Mouse (Mus musculus) spleen, adult 2 months (tissue): ENCODE data around the gene Rubcn. TPM values are rescaled to one million over a fixed set of nuclear protein-coding genes. Genes with fewer than 3 reads are reported as not detected.

Experiments used
- DNase-seq, 2 experiments: peaks; one replicate each; pipeline versions ENCODE4 v3.0.0 to v3.0.0-alpha.2; 2012 to 2021; ENCODE audit warnings: low spot score in 2 of 2, low read depth in 1 of 2
- H3K27ac ChIP-seq: fragments of 200-500 bp; 2 replicates; pipeline ENCODE4 v1.5.1; 2012; ENCODE audit warnings: low read length, inconsistent platforms; ENCODE audit not compliant: insufficient read depth
- H3K27me3 ChIP-seq: fragments of 200-500 bp; 2 replicates; pipeline ENCODE4 v1.6.1; 2012; ENCODE audit warnings: mild to moderate bottlenecking, moderate library complexity, low read length, inconsistent platforms; ENCODE audit not compliant: control insufficient read depth, insufficient read depth
- H3K36me3 ChIP-seq: fragments of 200-500 bp; 2 replicates; pipeline ENCODE4 v1.6.1; 2012; ENCODE audit warnings: mild to moderate bottlenecking, low read length, inconsistent platforms; ENCODE audit not compliant: control insufficient read depth, insufficient read depth
- H3K4me1 ChIP-seq: fragments of 200-500 bp; 2 replicates; pipeline ENCODE4 v1.6.1; 2011; ENCODE audit warnings: inconsistent platforms; ENCODE audit not compliant: control insufficient read depth, insufficient read depth, insufficient read length
- H3K4me3 ChIP-seq: fragments of 200-500 bp; 2 replicates; pipeline ENCODE4 v1.5.1; 2011; ENCODE audit warnings: mild to moderate bottlenecking, inconsistent platforms; ENCODE audit not compliant: insufficient read depth, insufficient read length; ENCODE audit errors: extremely low read depth
- CTCF ChIP-seq: fragments of 200-500 bp; IDR thresholded peaks from 2 replicates; pipeline ENCODE4 v1.5.1; 2011; ENCODE audit warnings: mild to moderate bottlenecking, inconsistent platforms; ENCODE audit not compliant: insufficient read depth, insufficient read length, insufficient replicate concordance; ENCODE audit errors: extremely low read depth
- POLR2A ChIP-seq: fragments of 200-500 bp; IDR thresholded peaks from 2 replicates; pipeline ENCODE4 v1.6.1; 2011; ENCODE audit warnings: low read depth, low read length, inconsistent platforms
- WGBS: fragments of 180-500 bp; shearing (Covaris S2); methylation state at CpG from one replicate; pipeline ENCODE4 v1.1.7; 2018; 5-methylcytosine and 5-hydroxymethylcytosine counted together
- polyA plus RNA-seq: library from polyadenylated mRNA; depleted of rRNA; stranded (reverse); fragments of >200 nt; gene quantifications from 2 replicates; pipeline ENCODE4 v1.2.3, GENCODE M21; 2012

Gene Rubcn
- polyA plus RNA-seq, 1 experiment, result 74.6 TPM

DNA sequence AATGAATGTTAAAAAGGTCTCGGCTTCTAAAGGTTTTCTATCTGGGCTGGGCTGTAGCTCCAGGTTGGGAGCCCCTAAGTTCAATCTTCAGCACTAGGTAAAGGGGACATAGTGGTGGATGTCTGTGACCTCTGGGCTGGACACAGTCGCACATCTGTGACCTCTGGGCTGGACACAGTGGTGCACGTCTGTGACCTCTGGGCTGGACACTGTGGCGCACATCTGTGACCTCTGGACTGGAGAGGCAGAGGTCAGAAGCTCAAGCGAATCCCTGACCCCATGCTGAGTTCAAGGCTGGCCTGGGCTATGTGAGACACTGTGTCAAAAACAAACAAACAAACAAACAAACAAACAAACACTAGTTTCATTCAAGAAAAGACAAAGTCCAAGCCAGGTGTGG, 7.3 kb downstream of the Rubcn start:
- 82% methylated on average over 5 of the region's 5 CpGs for WGBS
- Histone ChIP-seq H3K36me3 (no peaks in the 10 kb centered on the region), H3K4me3 (no peak overlapping the region), H3K27ac (no peak overlapping the region), H3K27me3 (no peaks in the 10 kb centered on the region), H3K4me1 (peaks cover under 1% of the 10 kb centered on the region; the same call in 1 of the 2 replicates)
- TF ChIP-seq POLR2A, result no peak
- no peak for TF ChIP-seq CTCF
- DNase-seq, result no peak

DNA sequence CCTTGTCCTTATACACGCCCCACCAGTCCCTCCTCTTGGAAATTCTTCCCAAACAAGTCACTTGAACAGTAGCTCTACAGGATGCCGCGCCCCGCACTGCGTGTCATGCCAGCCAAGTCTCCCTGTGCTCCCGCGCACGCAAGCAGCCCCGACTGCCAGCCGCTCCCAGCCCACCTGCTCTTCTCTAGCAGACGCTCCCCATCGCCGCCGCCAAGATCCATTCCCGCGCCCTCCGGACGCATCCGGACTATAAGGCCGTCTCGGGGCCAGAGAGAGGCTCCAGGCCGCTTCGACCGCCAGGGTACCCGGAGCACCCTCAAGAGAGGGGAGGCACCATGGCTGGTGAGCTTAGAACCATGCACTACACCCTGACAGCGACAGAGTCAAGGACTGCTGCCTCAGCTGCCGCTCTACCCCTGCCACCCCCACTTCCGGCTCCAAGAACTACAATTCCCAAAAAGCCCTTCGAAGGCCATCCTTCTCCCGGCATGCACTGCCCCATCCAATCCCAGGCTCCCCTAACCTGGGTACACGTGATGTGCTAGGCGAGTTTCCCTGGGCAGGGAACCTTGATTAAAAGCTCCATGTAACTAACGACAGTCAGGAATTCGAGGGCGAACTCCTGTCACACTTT, 9.5 kb downstream of the Rubcn start:
- Histone ChIP-seq H3K27me3 (no peaks in the 10 kb centered on the region), H3K27ac (peak overlapping the region; percentile 88), H3K4me3 (peak overlapping the region; percentile 83), H3K36me3 (peaks cover 5% of the 10 kb centered on the region), H3K4me1 (peaks cover 10% of the 10 kb centered on the region; the same call in 1 of the 2 replicates)
- WGBS, result under 1% methylated on average over 35 of the region's 35 CpGs
- peak; percentile 74 to 89 for DNase-seq
- TF ChIP-seq POLR2A, result peak; percentile 60
- no peak for TF ChIP-seq CTCF

DNA sequence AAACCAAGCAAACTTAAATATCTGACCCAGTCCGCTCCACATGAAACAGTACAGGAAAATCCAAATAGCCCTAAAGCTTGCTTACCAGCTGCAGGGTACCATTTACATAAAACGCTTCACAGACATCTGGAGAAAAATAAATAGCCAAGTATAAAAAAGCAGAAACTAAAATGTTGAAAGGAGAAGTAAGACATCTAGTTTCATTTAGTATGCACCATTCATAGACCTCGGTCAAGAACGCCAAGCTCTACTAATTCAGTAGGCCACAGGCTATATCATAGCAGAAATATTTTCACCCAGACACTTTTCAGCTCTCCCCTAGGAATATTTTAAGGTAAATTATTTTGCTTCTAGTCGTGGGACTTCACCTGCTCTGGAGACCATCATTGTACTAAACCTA, 10.9 kb downstream of the Rubcn start:
- peaks cover 10% of the 10 kb centered on the region; the same call in 1 of the 2 replicates for H3K4me1 ChIP-seq
- TF ChIP-seq CTCF (no peak), POLR2A (no peak)
- WGBS, result 35% methylated on average over 5 of the region's 5 CpGs
- DNase-seq, result peak in 1 of 2 experiments; percentile 25
- peak overlapping the region; percentile 88 for H3K27ac ChIP-seq
- peaks cover 5% of the 10 kb centered on the region for H3K36me3 ChIP-seq
- peak overlapping the region; percentile 50; the same call in 1 of the 2 replicates for H3K4me3 ChIP-seq
- H3K27me3 ChIP-seq, result no peaks in the 10 kb centered on the region

DNA sequence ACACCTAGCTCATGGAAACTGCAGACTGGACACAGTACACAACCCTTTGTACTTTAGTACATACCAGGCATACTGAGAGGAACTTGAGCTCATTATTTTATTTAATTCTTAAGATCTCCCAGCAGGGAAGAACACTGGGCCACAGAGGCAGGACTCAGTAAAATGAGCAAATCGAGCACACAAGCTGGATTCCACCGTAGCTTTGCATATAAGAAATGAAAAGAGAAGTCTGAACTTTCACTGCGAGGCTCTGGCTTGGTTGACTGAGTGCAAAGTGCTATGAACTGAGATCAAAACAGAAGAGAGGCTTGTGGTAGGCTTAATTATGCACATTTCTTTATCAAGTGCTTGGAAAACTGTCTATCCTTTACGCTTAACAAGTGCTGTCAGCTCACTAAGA, 12.2 kb downstream of the Rubcn start:
- Histone ChIP-seq H3K36me3 (peaks cover 5% of the 10 kb centered on the region), H3K4me1 (peaks cover 10% of the 10 kb centered on the region; the same call in 1 of the 2 replicates), H3K4me3 (peak overlapping the region; percentile 16; the same call in 1 of the 2 replicates), H3K27me3 (no peaks in the 10 kb centered on the region), H3K27ac (peak overlapping the region; percentile 86)
- DNase-seq, result peak in 1 of 2 experiments; percentile 32
- TF ChIP-seq POLR2A (no peak), CTCF (no peak)
- WGBS, result 33% methylated on average over 4 of the region's 4 CpGs

DNA sequence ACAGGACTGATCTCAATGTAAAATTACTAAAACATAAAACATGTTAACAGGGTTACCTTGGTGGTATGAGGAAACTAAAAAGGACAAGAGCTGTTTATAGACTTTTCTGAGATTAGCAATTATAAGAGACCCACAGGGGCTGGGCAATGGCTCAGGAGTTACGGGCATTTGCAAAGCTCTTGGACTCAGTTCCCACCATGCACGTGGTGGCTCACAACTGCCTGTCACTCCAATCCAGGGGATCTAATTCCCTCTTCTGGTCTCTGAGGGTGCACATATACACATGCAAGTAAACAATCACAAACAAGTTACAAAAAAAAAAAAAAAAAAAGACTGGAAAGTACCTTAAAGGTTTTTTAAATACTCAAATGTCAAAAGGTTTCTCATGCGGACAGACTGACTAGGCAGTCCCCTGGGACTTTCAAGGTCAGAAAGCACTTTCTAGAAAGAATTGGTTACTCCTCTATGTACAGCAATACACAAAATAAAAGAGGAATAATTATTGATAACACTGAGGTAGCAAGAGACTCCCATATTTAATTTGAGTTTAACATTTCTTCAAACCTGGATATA, 15.7 kb downstream of the Rubcn start:
- Histone ChIP-seq H3K4me1 (peaks cover 10% of the 10 kb centered on the region; the same call in 1 of the 2 replicates), H3K27me3 (no peaks in the 10 kb centered on the region), H3K27ac (no peak overlapping the region), H3K4me3 (no peak overlapping the region), H3K36me3 (peaks cover 10% of the 10 kb centered on the region)
- WGBS, result 53% methylated on average over 3 of the region's 3 CpGs
- TF ChIP-seq CTCF (no peak), POLR2A (no peak)
- DNase-seq, result peak in 1 of 2 experiments; percentile 35

DNA sequence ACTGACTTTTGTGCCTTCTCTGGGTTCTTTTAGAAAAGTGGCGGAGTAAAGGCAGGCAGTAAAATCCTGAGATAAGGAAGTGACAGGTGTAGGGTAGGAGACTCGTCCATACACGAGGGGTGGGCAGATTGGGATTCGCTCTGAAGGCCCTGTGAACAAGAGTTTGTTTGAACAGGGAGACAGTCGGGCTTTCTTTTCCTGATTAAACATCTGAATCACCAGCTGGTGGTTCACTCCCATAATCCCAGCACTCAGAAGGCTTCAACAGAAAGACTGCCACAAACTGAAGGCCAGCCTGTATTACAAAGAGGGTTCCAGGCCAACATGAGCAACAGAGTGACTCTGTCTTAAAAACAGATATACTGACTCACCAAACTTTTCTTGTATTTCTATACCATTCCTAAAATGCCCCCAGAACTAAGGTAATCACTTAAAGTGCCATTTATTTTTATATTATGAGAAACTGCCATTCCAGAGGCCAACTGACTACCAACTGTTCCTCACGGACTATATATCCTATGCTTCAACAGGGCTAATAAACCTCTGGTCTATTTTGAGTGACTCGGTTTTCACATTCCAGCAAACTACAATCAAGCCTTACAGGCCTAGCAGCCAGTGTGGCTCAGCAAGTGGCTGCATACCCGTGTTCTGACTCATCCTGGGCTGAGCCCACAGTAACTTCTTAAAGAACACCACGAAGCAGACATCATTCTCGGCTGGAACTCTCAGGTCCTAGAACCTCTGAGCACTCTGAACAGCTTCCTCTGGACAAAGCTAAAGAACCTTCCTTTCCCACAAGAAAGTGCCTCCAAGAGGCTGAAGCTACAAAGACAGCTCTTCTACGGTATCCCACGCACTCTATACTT, 18.6 kb downstream of the Rubcn start:
- DNase-seq, result no peak
- H3K27ac ChIP-seq, result peak overlapping the region; percentile 23; the same call in 1 of the 2 replicates
- H3K4me1 ChIP-seq, result no peaks in the 10 kb centered on the region; the same call in 1 of the 2 replicates
- no peak overlapping the region for H3K4me3 ChIP-seq
- 79% methylated on average over 12 of the region's 12 CpGs for WGBS
- TF ChIP-seq POLR2A (no peak), CTCF (no peak)
- H3K36me3 ChIP-seq, result peaks cover 18% of the 10 kb centered on the region
- H3K27me3 ChIP-seq, result no peaks in the 10 kb centered on the region
